Mouse (Mus musculus) hindbrain, postnatal 0 days (tissue): ENCODE data around the gene Hsph1. TPM values are rescaled to one million over a fixed set of nuclear protein-coding genes. Genes with fewer than 3 reads are reported as not detected.

Experiments used
- ATAC-seq: fragments of 200-750 bp; cut with Nextera tagmentation; 2 replicates; pipeline ENCODE4 v1.8.0; 2017; ENCODE audit warnings: mild to moderate bottlenecking, moderate TSS enrichment, moderate library complexity
- DNase-seq: peaks from one replicate; pipeline ENCODE4 v3.0.0-alpha.2; 2015; ENCODE audit warnings: low spot score
- H3K27ac ChIP-seq: fragments of 300-500 bp; sonication (generic); 2 replicates; pipeline ENCODE4 v1.5.1; 2014; ENCODE audit warnings: mild to moderate bottlenecking
- H3K27me3 ChIP-seq: fragments of 300-500 bp; sonication (generic); 2 replicates; pipeline ENCODE4 v1.6.1; 2014; ENCODE audit warnings: low read length, mixed read lengths; ENCODE audit not compliant: insufficient read depth
- H3K36me3 ChIP-seq: fragments of 300-500 bp; sonication (generic); 2 replicates; pipeline ENCODE4 v1.6.1; 2014; ENCODE audit warnings: low read length, mixed read lengths; ENCODE audit not compliant: insufficient read depth
- H3K4me1 ChIP-seq: fragments of 300-500 bp; sonication (generic); 2 replicates; pipeline ENCODE4 v1.6.1; 2014; ENCODE audit warnings: antibody characterized with exemption, low read length, mixed read lengths; ENCODE audit not compliant: insufficient read depth
- H3K4me2 ChIP-seq: fragments of 300-500 bp; sonication (generic); 2 replicates; pipeline ENCODE4 v1.6.1; 2014; ENCODE audit warnings: low read depth, mild to moderate bottlenecking, low read length, moderate library complexity, mixed read lengths
- H3K4me3 ChIP-seq: fragments of 300-500 bp; sonication (generic); 2 replicates; pipeline ENCODE4 v1.5.1; 2014; ENCODE audit warnings: low read length
- H3K9ac ChIP-seq: fragments of 300-500 bp; sonication (generic); replicated peaks from 2 replicates; pipeline ENCODE4 v1.6.1; 2014; ENCODE audit warnings: mild to moderate bottlenecking, low read length, moderate library complexity, mixed read lengths
- H3K9me3 ChIP-seq: fragments of 300-500 bp; sonication (generic); 2 replicates; pipeline ENCODE4 v1.6.1; 2016; ENCODE audit warnings: low read length, mixed read lengths
- CTCF ChIP-seq: IDR thresholded peaks from 2 replicates; pipeline ENCODE4 v1.5.1; 2016; ENCODE audit warnings: antibody characterized with exemption, control low read depth, low read depth
- WGBS: fragments of 180-500 bp; shearing (Covaris S2); extraction: QIAGEN DNeasy Blood & Tissue Kit; methylation state at CpG from one replicate; pipeline ENCODE4 v1.1.7; 2014; 5-methylcytosine and 5-hydroxymethylcytosine counted together
- polyA plus RNA-seq: library from polyadenylated mRNA; unstranded; fragments of >200 nt; fragmentation: Nextera tagmentation; extraction: Ambion mirVana; gene quantifications from 2 replicates; pipeline ENCODE4 v1.2.1, GENCODE M21; 2015
- total RNA-seq: library from RNA; depleted of rRNA; stranded (reverse); fragments of >200 nt; gene quantifications from 2 replicates; pipeline ENCODE4 v1.2.3, GENCODE M21; 2014

Gene Hsph1
- total and polyA plus RNA-seq, 2 experiments from 2014 or later, result 18.9 to 60.8 TPM

GRCm38 (mm10) chr5:149625547-149625946, 10.6 kb downstream of the Hsph1 start:
- Histone ChIP-seq H3K36me3 (peaks cover 58% of the 10 kb centered on the region), H3K9ac (no peak overlapping the region), H3K4me2 (no peak overlapping the region), H3K4me3 (no peak overlapping the region), H3K4me1 (no peaks in the 10 kb centered on the region), H3K27ac (no peak overlapping the region), H3K27me3 (no peaks in the 10 kb centered on the region), H3K9me3 (no peaks in the 10 kb centered on the region)
- no peak for TF ChIP-seq CTCF
- 92% methylated on average over 3 of the region's 3 CpGs for WGBS
- ATAC-seq (no peak), DNase-seq (no peak)

- peaks cover 59% of the 10 kb centered on the region for H3K36me3 ChIP-seq
- no peak for TF ChIP-seq CTCF
- 90% methylated on average over 8 of the region's 8 CpGs for WGBS
- H3K4me1 ChIP-seq, result no peaks in the 10 kb centered on the region
- H3K9ac ChIP-seq, result no peak overlapping the region
- no peak overlapping the region for H3K4me3 ChIP-seq
- DNase-seq, result no peak
- no peaks in the 10 kb centered on the region for H3K27me3 ChIP-seq
- no peak overlapping the region for H3K27ac ChIP-seq
- ATAC-seq, result no peak
- H3K9me3 ChIP-seq, result no peaks in the 10 kb centered on the region
- no peak overlapping the region for H3K4me2 ChIP-seq
Measured at GRCm38 (mm10) chr5:149623815-149624675, 12.1 kb downstream of the Hsph1 start.

DNA sequence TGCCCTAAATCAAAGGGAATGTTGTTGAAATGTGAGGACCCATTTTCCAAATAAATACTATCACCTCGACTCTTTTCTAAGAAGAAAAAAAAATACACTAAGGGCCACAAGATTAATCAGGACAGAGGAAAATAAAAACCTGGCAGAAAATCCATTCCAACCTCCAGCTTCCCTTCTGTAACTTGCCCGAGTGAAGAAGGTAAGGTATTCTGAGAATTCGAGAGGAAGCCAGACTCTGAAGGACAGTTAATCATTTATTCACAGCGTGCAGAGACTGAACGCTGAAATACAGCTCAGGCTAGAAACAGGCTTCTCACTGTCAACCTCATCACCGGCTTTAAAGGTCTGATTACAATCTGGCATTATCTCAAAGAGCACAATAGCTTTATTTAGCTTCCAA, 13.5 kb downstream of the Hsph1 start:
- H3K4me3 ChIP-seq, result no peak overlapping the region
- no peak overlapping the region for H3K4me2 ChIP-seq
- no peak for ATAC-seq
- H3K36me3 ChIP-seq, result peaks cover 67% of the 10 kb centered on the region
- H3K27me3 ChIP-seq, result no peaks in the 10 kb centered on the region
- H3K9ac ChIP-seq, result no peak overlapping the region
- 60% methylated on average over 6 of the region's 6 CpGs for WGBS
- DNase-seq, result no peak
- H3K9me3 ChIP-seq, result no peaks in the 10 kb centered on the region
- no peak overlapping the region for H3K27ac ChIP-seq
- H3K4me1 ChIP-seq, result no peaks in the 10 kb centered on the region
- TF ChIP-seq CTCF, result no peak

- Histone ChIP-seq H3K9ac (no peak overlapping the region), H3K27me3 (no peaks in the 10 kb centered on the region), H3K36me3 (peaks cover 67% of the 10 kb centered on the region), H3K4me3 (no peak overlapping the region), H3K4me1 (no peaks in the 10 kb centered on the region), H3K9me3 (no peaks in the 10 kb centered on the region), H3K4me2 (no peak overlapping the region), H3K27ac (no peak overlapping the region)
- no peak for TF ChIP-seq CTCF
- DNase-seq, result no peak
- 68% methylated on average over 7 of the region's 7 CpGs for WGBS
- ATAC-seq, result no peak
Measured at GRCm38 (mm10) chr5:149622152-149622551, 14.0 kb downstream of the Hsph1 start.

DNA sequence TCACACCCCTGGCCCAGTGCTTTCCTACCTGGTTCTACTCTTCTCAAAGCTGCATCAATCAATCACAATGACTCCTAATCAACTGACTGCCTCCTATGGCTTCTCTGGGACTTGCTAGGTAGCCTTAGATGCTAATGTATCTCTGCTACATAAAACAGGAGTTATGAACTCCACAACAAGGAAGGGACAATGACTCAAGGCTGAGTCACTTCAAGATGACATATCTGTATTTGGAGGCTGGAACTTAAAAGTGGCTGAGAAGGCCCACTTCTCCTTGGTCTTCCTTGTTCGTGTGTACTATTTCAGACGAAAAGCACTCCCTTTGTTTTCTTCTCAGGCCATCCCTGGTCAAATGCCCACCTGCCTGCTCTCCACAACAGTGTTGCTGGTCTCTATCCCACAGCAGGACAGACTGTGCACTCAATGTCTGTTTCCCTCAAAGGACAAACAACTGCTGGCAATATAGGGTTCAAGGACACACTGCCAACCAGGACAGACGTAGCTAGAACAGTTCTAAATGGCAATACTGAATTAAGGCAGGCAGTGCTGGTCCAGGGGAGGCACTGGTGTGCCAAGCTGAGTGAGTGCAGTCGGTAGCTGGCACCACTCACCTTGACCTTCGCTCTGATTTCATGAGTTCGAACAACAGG, 18.3 kb downstream of the Hsph1 start:
- H3K36me3 ChIP-seq, result peaks cover 60% of the 10 kb centered on the region
- H3K27me3 ChIP-seq, result no peaks in the 10 kb centered on the region
- no peak for DNase-seq
- no peak for TF ChIP-seq CTCF
- H3K9me3 ChIP-seq, result no peaks in the 10 kb centered on the region
- 93% methylated on average over 6 of the region's 6 CpGs for WGBS
- H3K27ac ChIP-seq, result no peak overlapping the region
- no peak overlapping the region for H3K4me3 ChIP-seq
- ATAC-seq, result no peak
- H3K9ac ChIP-seq, result no peak overlapping the region
- no peak overlapping the region for H3K4me2 ChIP-seq
- H3K4me1 ChIP-seq, result no peaks in the 10 kb centered on the region

DNA sequence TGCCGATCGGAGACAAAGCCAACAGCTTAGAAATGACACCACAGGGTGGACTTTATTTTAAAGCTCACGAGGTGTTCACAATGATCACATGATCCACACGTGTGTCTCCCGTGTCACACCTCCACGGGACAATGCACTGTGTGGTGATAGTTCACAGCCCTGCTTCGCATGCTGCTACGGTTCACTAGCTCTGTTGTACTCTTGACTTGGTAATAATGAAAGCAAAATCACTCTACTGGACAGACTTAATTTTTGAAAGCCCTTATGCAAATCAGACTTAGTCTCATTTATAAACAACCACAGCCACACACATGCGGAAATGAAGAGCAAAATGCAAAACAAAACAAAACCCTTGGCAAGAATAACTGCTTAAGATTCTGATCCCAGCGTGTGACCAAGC, 19.4 kb downstream of the Hsph1 start:
- no peak for DNase-seq
- Histone ChIP-seq H3K4me2 (no peak overlapping the region), H3K4me3 (no peak overlapping the region), H3K9ac (no peak overlapping the region), H3K4me1 (no peaks in the 10 kb centered on the region), H3K9me3 (no peaks in the 10 kb centered on the region), H3K27ac (no peak overlapping the region), H3K36me3 (peaks cover 54% of the 10 kb centered on the region), H3K27me3 (no peaks in the 10 kb centered on the region)
- WGBS, result 68% methylated on average over 10 of the region's 10 CpGs
- no peak for ATAC-seq
- TF ChIP-seq CTCF, result no peak

GRCm38 (mm10) chr5:149616138-149616537, 20.0 kb downstream of the Hsph1 start:
- no peak overlapping the region for H3K4me3 ChIP-seq
- 88% methylated on average over 1 of the region's 1 CpGs for WGBS
- H3K9ac ChIP-seq, result no peak overlapping the region
- no peaks in the 10 kb centered on the region for H3K9me3 ChIP-seq
- TF ChIP-seq CTCF, result no peak
- ATAC-seq, result no peak
- H3K4me1 ChIP-seq, result no peaks in the 10 kb centered on the region
- no peak overlapping the region for H3K4me2 ChIP-seq
- H3K27me3 ChIP-seq, result no peaks in the 10 kb centered on the region
- no peak overlapping the region for H3K27ac ChIP-seq
- H3K36me3 ChIP-seq, result peaks cover 50% of the 10 kb centered on the region
- no peak for DNase-seq
